Mouse (Mus musculus): ENCODE measurements around the gene Fam57b.

The Fam57b gene

DNA sequence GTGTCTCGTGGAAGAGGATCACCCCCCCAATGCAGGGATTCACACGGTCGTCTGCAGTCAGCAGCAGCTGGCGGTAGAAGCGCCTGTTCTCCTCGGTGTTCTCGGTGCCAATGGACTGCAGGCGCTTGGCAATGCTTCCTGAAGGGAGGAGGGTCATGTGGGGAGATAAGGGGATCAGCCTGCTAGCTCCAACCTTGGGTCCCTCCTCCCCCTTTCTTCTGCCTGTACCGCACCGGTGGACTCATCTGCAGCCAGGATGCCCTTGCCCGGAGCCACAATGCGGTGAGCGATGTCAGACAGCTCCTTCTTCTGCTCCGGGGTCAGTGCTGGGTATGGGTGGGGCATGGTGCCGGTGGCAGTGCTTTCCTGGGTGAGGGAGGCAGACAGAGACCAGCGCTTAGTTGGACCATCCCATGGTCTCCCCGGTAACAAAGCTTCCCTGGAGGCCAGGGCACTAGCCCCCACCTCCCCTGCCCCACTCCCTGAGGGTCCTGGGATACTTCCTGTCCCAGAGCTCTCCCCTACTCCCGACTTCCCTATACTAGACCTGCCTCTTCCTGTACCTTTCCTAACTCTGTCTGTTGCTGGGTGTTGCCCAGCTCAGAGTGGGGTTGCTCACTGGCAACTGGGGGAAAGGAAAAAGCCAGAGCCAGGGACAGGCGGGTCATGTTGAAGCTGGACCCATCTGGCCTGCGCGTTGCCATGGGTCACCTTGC lies at the start of gene Fam57b:
Fam57b (plus strand) TSS at position 258 of the 716 bp plus-strand sequence.
- no peak for DNase-seq (ENCODE audit: low read depth, low spot score)

DNA sequence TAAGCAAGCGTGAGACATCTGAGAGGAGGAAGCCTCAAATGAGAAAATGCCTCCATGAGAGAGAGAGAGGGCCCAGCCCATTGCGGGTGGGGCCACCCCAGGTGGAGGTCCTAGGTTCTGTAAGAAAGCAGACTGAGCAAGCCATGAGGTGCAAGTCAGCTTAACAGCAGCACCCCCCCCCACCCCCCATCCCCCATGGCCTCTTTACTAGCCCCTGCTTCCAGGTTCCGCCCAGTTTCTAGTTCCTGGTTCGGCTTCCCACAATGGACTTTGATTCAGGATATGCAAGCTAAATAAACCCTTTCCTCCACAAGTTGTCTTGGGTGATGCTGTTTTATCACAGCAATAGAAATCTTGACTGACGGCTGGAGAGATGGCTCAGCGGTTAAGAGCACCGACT lies 48.6 kb upstream of the Fam57b start:
- DNase-seq (ENCODE audit: low read depth, low spot score), result no peak

DNA sequence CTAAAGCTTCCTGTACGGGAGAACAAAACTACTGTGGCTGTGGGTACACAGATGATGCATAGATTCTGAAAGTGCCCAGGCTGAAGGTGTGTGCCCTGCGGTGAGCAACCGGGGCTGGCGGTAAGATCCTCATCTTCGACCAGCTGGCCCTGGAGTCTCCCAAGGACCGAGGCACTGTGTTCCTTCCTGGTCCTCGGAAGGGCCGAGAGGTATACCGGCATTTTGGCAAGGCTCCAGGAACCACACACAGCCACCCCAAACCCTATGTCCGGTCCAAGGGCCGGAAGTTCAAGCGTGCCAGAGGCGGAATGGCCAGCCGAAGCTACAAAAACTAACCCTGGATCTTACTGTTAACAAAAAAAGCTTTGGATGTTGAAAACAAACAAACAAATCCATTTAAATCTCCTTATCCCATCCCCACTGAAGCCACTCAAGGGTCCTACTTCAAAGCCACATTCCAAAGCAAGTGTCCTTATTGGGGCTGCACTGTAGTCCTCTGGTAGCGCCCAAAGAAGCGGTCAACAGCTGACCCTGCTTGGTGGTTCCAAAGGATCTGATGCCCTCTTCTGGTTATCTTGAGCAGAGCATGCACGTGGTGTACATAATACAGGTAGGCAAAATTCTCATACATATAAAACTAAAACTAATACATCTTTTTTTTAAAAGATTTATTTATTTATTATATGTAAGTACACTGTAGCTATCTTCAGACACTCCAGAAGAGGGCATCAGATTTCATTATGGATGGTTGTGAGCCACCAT lies 47.7 kb upstream of the Fam57b start:
- DNase-seq (ENCODE audit: low read depth, low spot score), result no peak

DNA sequence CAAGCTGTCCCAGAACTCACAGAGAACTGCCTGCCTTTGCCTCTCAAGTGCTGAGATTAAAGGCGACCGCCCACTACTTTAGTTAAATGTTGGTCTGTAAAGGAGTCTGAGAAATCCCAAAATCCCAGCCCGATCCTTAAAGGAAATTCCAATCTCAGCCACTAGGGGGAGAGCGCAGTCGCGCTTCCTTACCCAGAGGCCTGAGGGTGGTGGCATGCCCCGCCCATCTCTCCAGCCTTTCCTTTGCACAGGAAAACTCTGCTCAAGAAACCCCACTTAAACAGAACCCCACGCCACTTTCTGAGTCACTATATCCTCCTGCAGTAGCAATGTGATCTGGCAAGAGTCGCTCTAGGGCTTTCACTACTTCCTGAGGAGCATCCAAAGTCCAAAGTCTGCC lies 42.6 kb upstream of the Fam57b start:
- DNase-seq (ENCODE audit: low read depth, low spot score), result peak; percentile 67

DNA sequence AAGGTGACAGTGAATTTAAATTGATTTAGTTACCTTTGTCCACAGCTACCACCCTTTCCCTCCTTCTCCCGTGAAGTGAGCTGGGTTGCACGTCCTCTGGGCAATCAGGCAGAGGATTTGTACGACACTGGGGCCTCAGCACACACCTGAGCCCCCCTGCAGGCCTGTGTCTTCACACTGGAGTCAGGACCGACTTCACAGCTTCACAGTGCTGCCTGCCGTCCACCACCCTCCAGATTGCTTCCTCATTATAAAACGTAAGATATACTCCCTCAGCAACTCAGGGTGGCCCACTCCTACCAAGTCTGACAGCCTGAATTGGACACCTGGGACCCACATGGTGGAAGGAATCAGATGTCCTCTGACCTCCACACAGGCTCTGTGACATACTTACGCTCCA lies 38.9 kb upstream of the Fam57b start:
- no peak for DNase-seq (ENCODE audit: low read depth, low spot score)

DNA sequence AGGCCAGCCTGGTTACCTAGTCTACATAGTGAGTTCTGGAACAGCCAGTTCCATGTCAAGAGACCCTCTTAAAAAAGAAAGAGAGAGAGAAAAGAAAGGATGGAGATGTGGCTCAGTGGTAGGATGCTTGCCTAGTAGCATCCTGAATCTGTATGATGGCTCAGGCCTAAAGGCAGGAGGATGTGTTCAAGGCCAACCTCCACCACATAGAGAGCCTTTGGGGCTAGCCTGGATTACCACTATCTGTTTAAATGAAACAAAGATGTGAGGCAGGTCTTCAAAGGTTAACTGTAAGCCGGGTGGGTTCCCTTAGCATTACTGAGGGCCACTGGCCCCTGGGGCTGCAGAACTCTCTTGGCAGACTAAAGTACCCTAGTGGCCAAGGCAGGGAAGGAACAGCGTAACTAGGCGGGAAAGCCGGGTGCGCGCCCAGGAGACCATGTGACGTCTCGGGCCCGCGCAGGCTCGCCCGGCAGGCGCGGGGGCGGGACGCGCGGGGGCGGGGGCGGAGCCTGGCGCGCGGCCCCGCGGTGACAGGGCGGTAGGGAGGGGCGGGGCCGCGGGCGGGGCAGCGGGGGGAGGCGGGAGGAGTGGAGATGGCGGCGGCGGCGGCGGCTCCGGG lies 38.3 kb upstream of the Fam57b start, which contains the start of gene Mapk3:
Mapk3 (plus strand) TSS at position 552 of the 622 bp plus-strand sequence.
- peak; percentile 80 for DNase-seq (ENCODE audit: low read depth, low spot score)

DNA sequence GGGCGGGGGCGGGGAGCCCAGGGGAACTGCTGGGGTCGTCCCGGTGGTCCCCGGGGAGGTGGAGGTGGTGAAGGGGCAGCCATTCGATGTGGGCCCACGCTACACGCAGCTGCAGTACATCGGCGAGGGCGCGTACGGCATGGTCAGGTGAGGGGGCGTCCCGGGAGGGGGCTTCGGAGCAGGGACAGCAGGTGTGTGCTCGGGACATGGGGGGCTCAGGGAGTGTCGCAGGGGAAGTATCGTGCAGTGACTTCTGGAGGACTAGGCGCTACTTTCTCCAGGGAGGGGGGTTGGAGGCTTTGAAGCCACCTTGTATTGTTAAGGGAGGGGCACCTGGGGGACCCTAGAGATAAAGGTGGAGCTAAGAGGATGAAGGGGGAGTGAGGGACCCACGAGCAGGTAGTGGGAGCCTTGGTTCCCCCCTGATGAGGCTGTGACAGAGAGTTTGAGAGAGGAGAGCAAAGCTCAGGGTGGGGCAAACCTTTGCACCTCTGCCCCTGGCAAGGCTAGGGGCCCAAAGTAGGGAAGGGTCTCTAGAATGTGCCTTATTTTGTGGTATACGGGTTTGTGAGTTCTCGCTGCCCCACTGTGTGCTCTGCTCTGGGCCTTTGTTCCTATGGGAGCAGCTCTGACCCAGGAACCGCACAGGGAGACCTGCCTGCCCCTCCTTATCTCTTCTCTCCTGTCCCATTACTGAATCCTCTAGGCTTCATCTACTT lies 37.6 kb upstream of the Fam57b start:
- no peak for DNase-seq (ENCODE audit: low read depth, low spot score)

DNA sequence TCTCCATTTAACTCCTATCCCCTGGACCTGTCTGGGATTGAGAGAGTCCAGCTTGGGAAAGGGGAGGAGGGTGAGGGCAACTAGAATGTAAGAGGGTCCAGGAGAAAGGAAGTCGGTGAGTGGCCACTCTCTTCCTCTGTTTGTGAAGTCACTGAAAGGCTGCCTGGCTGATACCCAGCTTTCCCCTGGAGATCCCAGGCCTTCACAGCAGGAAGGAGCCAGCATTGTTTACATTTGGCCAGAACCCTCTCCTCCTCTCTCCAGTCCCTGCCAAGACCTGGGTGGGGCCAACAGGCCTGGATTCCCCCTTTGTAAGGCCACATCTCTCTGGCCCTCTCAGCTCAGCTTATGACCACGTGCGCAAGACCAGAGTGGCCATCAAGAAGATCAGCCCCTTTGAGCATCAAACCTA lies 37.1 kb upstream of the Fam57b start:
- no peak for DNase-seq (ENCODE audit: low read depth, low spot score)

DNA sequence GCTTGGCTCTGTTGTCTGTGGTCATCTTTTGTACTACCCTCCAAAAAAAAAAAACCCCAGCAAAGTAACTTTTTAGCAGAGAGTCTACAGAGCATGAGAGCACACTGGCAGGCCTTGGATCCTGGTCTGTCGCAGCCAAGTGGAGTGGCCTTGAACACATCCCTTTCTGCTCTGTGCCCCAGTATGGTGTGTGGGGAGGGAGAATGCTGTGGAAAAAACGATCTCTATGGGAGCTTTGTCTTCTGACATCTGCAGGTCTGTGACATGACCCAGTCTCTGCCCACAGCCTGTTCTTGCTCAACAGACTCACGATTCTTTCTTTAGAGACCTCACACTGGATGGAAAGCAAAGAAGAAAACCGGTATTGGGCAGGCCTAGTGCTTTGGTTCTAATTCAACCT lies 36.5 kb upstream of the Fam57b start:
- DNase-seq (ENCODE audit: low read depth, low spot score), result no peak

DNA sequence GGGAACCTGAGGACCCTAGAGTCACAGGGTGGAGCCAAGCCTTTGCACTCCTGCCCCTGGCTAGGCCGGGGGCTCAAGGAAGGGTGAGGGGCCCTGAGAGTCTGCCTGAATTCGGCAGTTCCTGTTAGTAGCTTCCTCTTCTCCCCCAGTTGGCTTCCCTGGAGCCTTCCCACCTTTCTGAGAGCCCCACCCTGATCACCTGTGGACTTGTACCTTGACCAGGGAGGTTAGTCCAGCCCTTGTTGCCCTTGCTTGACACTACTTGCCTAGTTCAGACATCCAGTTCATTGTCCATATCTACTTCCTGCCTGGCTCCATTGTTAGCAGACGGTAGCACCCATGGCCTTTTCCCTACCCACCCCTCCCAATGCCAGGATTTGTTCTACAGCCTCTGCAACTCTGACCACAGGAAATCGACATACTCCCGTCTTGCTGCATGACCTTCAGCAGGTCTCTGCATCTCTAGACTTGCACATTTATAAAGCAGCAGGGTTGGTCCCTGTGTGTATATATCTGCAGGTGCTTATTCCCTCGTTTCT lies 35.9 kb upstream of the Fam57b start:
- DNase-seq (ENCODE audit: low read depth, low spot score), result no peak

DNA sequence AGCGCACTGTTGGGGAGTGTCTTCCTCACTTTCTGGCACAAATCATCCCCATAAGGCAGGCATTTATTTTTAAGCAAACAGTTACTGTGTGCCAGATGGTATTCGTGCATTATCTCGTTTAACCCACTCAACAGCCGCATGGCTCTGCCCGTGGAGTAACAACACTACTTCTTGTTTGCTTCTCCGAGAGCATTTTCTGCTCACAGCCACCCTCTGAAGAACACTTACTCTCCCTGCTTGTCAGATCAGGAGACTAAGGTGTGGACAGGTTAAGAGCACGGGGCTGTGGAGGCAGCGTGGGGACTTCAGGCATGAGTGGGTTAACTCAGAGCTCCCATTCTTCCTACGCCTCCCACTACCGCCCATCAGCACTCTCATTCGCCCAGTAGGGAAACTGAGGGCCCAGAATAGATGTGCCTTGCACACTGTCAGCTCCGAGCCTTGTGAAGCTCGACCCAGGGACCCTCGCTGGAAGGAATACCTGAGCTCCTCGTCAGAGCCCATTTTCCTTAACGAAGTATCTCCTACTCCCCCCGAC lies 34.9 kb upstream of the Fam57b start:
- no peak for DNase-seq (ENCODE audit: low read depth, low spot score)

DNA sequence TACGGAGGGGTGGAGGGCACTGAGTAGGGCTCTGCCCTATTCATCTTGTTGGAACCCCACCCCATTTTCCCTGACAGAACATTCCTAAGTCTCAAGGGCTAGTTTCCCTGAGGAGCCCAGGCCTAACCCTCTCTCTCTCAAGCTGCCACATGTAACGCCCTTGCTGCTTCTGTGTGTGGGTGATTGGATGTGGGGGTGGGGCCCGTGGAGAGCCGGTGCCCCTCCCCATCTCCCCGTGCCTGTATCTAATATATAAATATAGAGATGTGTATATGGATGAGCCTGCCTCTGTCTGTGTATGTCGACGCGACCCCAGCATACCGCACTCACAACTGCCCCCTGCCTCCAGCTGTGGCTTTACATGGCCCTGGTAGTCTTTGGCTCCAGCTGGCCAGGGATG lies 31.9 kb upstream of the Fam57b start:
- DNase-seq (ENCODE audit: low read depth, low spot score), result no peak

DNA sequence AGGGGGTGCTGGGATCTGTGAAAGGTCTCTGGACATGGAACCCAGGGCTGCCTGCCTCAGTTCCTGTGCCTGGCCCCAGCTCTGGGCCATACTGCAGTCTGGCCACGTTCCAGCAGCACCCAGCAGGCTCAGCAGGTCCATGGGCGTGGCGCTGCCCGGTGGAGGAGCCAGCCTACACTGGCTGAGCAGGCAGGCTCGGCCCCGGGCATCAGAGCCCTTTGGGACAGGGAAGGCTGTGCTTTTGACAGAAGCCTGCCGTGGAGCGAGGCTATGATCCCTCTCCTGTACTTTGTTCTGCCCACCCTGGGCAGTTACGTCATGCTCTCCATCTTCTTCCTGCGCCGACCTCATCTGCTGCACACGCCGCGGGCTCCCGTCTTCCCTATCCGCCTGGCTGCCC lies 31.3 kb upstream of the Fam57b start, which contains the start of gene Gdpd3:
Gdpd3 (plus strand) TSS at position 134 of the 400 bp plus-strand sequence.
- DNase-seq (ENCODE audit: low read depth, low spot score), result no peak

DNA sequence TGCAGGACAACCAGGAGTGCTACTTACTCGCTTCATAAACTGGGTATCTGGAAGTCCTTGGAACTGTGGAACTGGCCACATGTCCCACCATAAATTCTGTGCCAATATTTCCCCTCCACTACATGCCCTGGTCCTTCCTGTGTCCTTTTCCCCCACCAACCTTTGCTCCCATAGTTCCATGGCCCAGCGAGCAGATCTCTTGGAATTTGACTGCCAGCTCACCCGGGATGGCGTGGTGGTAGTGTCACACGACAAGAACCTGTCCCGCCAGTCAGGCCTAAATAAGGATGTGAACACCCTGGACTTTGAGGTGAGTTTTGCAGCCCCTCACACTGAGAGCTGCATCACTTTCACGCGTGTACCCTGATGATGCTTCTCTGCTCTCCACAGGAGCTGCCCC lies 30.5 kb upstream of the Fam57b start:
- no peak for DNase-seq (ENCODE audit: low read depth, low spot score)

DNA sequence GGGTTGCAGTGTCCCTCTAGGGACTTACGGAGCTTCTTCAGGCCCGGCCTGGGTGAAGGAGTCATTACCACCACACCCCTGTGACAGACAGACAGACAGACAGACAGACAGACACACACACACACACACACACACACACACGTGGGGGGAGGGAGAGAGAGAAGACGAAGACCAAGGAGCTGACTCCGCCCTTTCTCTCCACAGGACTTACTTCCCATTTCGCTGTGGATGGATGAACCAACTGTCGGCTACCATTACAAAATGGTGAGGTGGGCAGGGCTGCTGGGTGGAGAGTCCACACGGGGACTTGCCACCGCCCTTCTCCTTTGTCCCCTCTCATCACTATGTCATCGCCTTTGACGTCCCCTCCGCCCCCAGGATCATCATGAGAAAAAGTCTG lies 26.7 kb upstream of the Fam57b start:
- no peak for DNase-seq (ENCODE audit: low read depth, low spot score)

DNA sequence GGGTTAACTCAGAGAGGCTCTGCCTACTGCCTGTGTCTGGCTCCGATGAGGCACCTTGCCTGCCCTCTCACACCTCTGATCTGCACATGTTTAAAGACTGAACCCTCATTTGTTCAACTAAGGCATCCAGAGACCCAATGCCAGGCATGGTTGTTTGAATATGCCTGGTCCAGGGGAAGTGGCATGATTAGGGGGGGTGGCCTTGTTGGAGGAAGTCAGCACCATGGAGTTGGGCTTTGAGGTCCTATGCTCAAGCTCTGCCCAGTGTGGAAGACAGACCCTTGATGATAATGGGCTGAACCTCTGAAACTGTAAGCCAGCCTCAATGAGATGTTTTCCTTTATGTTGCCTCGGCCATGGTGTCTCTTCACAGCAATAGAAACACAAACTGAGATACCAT lies 24.1 kb upstream of the Fam57b start:
- DNase-seq (ENCODE audit: low read depth, low spot score), result no peak

DNA sequence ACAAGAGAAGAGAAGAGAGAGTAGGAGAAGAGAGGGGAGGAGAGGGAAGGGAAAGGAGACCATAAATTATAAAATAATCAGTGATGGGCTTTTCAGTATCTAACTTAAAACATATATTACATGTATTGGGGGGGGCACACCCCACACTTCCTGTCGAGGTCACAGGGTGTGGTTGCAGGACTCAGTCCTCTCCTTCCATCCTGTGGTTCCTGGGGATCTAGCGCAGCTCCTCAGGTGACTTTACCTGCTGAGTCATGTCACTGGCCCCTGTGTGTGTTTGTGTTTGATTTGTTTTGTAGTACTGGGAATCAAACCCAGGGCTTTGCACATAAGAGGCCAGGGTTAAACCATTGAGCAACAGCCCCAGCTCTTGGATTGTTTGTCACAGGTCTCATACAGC lies 23.0 kb upstream of the Fam57b start:
- DNase-seq (ENCODE audit: low read depth, low spot score), result no peak

DNA sequence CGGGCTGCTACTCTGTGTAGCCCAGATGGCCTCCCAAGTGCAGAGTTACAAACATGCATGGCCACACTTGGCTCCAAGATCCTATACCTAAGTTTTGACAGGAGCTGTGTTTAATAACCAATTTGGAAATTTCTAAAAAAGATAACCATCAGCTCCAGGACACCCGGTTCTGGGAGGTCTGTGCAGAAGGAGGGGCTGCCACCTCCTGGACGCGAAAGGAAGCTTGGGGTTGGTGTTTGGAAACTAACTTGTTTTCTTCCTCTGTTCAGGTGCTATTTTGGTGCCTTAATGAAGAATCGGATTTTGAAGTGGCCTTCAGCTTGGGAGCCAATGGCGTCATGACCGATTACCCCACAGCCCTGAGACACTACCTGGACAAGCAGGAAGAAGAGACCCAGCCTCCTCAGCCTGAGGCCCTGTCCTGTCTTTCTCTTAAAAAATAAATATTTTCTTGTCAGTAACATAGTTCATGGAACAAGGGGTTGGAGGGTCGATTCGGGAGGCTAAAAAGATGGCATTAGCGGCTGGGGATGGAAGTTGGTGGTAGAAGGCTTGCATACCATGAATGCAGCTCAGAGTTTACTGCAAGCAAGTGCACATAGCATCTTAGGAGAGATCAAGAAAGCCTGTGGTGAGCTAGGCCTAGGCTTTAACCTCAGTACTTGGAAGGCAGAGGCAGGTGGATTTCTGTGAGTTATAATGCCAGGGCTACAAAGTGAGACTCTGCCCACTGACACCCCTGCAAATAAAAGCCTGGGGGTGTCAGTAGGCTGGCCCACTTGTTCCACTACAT lies 22.1 kb upstream of the Fam57b start:
- DNase-seq (ENCODE audit: low read depth, low spot score), result no peak

DNA sequence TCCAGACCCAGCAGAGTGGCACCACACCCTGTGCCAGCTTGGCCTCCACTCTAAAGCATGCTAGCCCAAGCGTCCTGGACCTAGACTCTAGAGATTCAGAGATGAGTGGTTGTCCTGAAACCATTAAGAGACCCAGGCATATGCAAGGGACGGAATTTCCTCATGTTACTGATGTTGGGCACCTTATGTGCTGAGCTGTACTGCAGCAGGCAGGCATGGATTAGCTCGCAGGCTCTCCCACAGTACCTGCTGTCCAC lies 21.6 kb upstream of the Fam57b start:
- no peak for DNase-seq (ENCODE audit: low read depth, low spot score)

DNA sequence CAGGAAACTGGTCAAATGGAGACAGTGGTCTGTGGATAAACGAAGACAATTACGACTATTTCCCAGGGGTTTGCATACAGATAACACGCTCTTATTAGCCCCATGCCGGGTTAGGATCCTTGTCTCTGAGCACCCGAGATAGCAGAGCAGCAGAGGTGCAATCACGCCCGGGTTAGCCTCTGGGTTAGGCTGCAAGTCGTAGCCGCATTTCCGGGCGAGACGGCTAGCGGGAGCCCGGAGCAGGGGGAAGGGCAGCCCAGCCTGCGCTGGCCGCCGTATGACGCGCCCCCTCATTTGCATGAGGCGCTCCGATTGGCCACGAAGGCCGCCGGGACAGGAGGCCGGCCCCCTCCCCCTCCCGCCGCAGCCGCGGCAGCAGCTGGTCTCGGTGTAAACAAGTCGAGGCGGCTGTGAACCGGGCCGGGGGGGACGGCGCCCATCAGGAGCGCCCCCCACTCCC lies 20.8 kb upstream of the Fam57b start, which contains the start of gene Ypel3:
Ypel3 (plus strand) TSS at position 358 of the 460 bp plus-strand sequence.
- DNase-seq (ENCODE audit: low read depth, low spot score), result no peak

DNA sequence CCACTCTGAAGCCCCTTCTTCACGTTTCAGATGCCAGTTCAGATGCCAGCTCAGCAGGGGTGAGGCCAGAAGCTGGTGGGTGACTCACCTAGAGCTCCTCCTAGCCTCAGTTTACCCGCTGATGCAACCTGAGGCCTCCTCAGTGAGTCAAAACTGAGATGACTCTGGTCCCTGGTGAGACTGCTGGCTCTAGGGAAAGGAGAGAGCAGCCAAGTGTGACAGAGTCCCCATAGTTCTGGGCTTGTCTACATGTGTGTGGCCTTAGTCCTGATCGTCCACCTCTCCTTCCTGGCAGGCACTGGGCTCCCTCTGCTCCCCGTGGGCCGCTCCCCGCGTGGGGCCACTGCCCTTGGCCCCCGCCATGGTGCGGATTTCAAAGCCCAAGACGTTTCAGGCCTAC lies 20.0 kb upstream of the Fam57b start:
- DNase-seq (ENCODE audit: low read depth, low spot score), result no peak
